Mouse (Mus musculus) layer of hippocampus, adult 8-10 months (tissue): Measurements from ENCODE around the gene 9130230L23Rik. TPM values are rescaled to one million over a fixed set of nuclear protein-coding genes. Genes with fewer than 3 reads are reported as not detected.
A peak's percentile ranks its signal among the peaks of the same experiment; 100 is the strongest.

ENCODE experiments used
- DNase-seq, 2 experiments: peaks; one replicate each; pipeline ENCODE4 v3.0.0; 2022; ENCODE audit warnings: low spot score in 2 of 2
- microRNA-seq, 2 experiments: library from miRNA; unstranded; fragments of <30 nt; microRNA quantifications; one replicate each; pipeline ENCODE4 v1.2.0; 2022
- total RNA-seq, 4 experiments: library from RNA; stranded (reverse); gene quantifications; 2 replicates each; pipeline ENCODE4 v1.2.4; 2022

9130230L23Rik gene
- total RNA-seq, 4 experiments from 2014 or later = not detected

DNA sequence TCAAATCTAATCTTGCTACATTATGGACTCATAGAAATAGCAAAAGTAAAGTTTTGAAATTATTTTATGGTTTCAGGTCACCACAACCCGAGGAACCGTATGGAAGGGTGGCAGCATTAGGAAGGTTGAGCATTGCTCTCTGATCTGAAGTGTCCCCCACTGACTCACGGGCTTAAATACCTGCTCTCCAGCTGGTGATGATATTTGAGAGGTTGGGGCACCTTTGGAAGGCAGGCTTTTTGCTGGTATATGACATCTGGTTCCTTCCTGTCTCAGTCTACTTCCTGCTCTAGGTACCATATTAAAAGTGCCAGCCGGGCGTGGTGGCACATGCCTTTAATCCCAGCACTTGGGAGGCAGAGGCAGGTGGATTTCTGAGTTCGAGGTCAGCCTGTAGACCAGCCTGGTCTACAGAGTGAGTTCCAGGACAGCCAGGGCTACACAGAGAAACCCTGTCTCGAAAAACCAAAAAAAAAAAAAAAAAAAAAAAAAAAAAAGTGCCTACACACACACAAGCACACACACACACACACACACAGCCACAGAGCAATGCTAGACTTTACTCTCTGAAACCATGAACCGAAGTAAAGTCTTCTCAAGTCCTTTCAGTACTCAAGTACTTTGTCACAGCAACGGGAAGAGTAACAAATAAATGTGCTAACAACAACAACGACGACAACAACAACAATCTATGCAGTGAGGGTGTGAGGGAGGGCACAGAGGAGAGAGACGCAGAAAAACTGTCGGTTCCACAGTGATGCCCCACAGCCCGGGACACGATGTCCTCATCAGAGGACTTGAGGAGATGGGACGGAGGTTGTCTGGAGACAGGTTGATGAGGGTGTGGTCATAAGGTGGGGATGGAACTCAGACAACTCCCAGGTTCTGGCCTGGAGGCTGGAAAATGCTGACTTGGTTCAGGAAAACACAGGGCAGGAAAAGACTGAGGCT is 49.7 kb downstream of the 9130230L23Rik start:
- no peak for DNase-seq

DNA sequence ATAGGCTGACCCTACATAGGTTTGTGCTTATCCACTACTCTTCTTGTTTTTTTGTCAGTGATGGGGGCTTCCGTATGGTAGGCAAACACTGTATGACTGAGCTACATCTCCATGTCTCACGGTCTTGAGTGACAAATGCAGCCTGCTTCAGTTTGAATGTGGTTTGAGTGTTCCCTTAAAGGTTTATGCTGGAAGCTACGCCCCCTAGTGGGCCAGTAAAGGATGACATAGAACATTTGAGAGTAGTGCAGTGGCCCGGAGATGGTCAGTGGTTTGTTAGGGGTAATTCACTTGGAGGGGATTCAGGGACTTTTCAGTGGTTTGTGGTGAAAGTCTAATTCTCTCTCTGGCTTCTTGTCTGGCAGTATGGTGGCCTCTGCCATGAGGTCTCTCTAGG is 52.6 kb downstream of the 9130230L23Rik start:
- DNase-seq = no peak

DNA sequence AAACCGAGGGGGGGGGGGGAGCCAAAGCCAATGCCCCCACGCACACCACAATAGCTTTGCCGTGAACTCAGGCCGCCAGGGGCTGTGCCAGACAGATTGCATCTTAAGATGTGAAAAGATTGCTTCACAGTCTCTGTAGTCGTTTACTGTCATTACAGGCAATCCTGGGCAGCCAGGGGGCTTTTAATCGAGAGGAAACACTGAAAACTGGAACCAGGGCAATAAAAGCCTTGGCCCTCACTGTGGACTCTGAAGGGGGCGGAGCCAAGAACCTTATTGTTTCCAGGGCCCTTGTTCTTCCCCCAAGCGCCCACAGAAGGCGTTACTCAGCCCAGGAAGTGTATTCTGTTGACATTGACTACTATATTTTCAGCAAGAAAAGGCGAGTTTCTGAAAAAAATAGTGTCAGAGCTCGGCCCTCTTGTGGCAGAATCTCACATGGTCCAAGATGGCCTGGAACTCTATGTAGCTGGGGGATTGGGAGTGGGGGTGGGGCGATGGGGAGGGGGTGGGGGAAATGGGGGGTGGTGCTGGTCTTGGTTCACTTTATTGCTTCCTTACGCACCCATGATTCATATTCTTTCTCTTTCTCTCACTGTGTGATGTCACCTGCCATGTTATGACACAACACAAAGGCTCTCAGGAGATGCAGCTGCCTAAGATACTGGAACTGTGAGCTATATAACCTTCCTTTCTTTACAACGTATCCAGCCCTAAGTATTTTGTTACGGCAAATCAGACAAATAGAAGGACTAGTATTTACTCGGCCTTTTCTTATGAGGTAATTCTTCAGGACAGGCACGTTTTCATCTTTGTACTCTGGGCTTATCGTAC is 53.2 kb downstream of the 9130230L23Rik start:
- no peak for DNase-seq

DNA sequence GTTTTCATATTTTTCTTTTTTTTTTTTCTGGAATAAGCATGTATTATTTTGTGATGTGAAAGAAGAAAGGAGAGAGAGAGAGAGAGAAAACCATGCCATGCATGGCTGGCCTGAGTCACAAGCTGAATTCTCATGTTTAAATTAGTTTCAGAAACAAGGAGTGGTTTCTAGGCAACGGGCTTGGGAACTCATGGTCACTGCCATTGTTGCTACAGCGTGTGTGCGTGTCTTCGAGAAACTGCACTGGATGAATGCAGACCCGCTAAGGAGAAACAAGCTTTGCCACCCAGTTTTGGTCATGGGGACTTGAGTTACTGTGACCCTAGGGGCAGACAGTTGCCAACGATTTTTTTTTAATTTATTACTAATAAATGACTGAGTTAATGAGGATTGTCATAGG is 53.8 kb downstream of the 9130230L23Rik start:
- peak; percentile 35 to 41 for DNase-seq

DNA sequence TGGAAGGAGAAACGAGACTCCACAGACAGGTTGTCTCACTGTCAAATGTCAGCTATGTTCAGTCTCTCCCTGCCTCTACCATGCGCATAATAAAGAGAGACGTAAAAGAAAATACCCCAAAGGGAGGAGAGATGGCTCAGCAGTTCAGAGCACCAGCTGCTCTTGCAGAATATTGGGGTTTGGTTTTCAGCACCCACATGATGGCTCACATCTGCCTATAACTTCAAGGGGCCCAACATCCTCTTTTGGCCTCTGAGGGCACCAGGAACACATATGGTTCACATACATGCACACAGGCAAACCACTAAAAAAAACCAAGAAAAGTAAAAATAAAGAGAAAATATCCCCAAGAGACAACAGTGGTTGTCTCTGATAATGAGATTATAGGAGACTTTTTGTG is 54.3 kb downstream of the 9130230L23Rik start:
- DNase-seq = no peak

DNA sequence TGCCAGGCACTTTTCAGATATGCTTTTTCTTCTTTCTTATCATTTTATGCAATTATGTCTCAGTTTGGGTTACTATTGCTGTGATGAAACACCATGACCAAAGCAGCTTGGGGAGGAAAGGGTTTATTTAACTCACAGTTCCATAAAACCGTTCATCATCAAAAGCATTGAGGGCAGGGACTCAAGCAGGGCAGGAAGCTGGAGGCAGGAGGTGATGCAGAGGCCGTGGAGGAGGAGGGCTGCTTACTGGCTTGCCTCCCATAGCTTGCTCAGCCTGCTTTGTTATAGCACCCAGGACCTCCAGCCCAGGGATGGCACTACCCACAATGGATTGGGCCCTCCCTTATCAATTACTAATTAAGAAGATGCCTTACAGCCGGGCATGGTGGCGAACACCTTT is 62.9 kb downstream of the 9130230L23Rik start:
- DNase-seq = no peak

DNA sequence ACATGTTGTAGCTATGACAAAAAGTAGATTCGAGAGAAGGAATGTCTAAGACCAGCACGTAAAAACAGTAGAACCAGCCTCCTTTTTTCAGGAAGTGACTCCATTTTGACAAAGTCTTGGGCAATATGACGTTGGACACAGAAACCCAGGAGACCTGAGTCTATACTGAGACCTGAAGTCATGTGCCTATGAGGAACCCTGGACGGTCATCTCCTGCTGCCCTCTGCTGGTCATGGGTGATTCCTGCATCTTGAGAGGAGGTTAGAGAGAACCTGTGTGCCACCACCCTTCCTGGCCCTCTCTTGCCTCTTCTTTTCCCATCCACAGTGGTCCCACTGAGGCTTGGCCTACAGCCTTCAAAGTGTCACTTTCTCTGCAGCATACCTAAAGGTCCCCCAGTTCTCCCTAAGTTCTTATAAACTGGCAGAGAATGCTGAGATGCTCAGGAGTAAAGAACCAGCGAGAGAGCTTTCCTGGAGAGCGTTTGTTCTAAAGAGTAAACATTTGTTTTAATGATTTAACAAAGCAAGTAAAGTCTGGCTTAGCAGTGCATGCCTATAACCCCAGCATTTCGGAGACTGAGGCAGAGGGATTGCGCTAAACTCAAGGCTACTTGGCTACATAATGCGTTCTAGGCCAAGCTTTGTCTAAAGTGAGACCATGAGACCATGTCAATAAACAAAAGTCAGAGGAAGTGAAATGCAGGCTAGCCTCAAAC is 65.9 kb downstream of the 9130230L23Rik start:
- DNase-seq = peak; percentile 58 to 77

DNA sequence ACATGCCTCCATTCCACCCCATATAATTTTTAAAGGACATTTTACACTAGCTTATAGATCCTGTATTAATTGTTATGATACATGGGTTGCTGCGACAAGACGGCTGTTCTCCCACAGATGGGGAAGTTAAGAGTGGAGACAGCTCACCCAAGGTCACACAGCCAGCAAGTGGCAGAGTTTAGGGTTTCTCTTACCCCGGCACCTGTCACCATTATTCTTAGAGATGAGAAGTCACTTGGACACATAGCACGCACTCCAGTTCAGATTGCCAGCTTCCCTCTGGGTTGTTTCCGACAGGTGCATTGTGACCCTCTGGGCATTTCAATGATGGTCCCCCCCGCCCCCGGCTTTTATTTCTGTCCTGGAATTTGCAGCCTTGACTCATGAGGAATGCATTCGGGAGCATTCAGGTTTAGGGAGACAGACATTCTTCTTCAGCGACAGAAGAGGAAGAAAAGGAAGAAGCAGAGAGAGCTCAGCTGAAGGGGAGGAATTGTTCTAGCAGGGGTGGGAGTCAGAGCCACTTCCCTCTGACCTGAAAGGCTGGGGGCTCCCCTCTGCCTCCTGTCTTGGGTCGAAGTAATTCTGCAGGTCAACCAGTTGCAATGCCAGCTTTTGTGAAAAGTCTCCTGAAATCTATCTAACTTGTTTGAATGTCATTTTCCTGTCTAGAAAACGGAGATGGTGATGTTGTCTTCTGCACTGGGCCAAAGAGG is 66.9 kb downstream of the 9130230L23Rik start:
- DNase-seq = no peak

DNA sequence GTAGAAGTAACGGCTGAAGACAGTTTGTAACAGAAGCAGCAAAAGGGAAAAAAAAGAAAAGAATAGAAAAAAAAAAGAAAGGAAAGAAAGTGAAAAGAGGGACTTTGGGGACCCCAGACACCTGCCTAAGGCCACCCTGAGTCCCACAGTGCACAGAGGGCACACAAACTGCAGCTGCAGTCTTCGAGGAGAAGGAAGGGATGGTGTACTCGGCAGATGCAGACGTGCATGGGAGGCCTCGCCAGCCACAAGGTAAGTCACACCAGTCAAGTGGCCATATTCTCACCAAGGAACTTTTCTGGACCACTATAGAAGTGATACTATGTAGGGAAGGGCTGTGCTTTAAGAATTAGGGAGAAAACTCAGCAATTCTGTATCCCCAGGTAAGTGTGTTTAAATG is 69.3 kb downstream of the 9130230L23Rik start, which contains the start of gene Chrna9:
Chrna9 (plus strand) TSS at position 139 of the 400 bp plus-strand sequence.
- DNase-seq = no peak

DNA sequence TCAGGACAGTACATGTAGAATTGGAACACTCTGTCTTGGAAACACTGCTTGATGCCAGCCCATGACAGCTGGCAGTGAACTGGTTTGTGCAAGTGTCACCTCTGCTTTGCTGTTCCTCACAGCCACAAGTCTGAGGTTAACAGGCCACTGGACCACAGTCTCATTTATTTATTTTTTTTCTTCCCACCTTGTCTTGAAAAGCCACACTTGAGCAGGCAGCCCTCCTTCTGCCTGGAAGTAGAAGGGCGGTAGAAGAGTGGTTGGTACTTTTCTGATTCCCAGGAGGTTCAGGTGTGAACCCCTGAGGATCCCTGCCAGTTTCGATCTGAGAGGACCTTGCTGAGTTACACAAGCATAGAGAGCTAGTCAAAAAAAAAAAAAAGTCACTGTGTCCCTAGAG is 70.3 kb downstream of the 9130230L23Rik start:
- no peak for DNase-seq

DNA sequence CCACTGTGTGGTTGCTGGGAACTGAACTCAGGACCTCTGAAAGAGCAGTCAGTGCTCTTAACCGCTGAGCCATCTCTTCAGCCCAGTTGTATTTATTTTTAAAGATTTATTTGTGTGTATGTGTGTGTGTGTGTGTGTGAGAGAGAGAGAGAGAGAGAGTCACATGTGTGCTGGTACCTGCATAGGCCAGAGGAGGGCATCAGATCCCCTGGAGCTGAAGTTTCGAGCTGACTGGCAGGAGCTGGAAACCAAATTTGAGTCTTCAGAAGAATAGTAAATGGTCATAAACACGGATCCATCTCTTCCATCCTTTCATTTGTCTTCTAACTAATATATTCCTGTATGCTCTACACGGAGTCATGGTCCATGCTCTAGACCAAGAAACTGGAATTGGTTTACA is 70.8 kb downstream of the 9130230L23Rik start:
- DNase-seq = no peak

DNA sequence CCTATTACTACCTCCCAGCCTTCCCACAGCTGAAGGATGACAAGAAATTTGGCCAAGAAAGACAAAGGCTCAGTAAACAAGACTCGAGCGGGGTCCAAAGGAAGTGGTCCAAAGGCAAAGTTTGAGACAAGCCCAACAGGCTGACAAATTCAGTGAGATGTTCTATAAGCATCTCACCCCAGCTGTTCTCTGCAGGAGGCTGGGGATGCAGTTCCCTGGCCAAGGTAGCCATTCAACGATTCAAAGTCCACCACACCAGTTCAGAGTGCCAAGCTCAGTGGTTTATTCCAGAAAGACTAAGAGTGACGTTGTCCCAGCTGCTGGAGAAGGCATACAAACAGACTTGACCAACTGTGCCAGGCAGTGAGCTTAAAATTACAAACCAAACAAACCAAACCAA is 73.9 kb downstream of the 9130230L23Rik start:
- no peak for DNase-seq

Small RNA genes lying within 50 kb of the gene (microRNA-seq; reads per million reads assigned to microRNA genes)
- gene Gm25952 = 0 reads per million in 2 experiments

Other genes starting within 250 kb of the 9130230L23Rik start
- 10 to 100 TPM in 2 of 4 experiments, 1 to 10 TPM in 2; 9.2 to 12.1 (median 10.0) TPM for gene N4bp2, start 240.8 kb downstream of the 9130230L23Rik start, total RNA-seq
- 1 to 10 TPM in 3 of 4 experiments, under 1 TPM in 1; 0.94 to 3.7 (median 1.8) TPM for gene Rhoh, start 143.1 kb downstream of the 9130230L23Rik start, total RNA-seq
- not detected for gene Chrna9, start 69.4 kb downstream of the 9130230L23Rik start, total RNA-seq
- 1 to 10 TPM; 1.5 to 4.4 (median 2.6) TPM for gene Rbm47, start 168.8 kb upstream of the 9130230L23Rik start, total RNA-seq